Mouse (Mus musculus): ENCODE measurements around the gene Ppp1r17. TPM values are rescaled to one million over a fixed set of nuclear protein-coding genes. Genes with fewer than 3 reads are reported as not detected.

Gene Ppp1r17
- total RNA-seq, 2 experiments from 2014 or later: 0.54 to 0.89 TPM

Other genes with a start within 250 kb of the Ppp1r17 start
- gene Itprid1, start 180.6 kb upstream of the Ppp1r17 start, total RNA-seq (2021): 1 to 10 TPM; 1.5 to 1.6 TPM

Measured in layer of hippocampus, postnatal 25 days (tissue).